Mouse (Mus musculus): ENCODE results near the gene Plagl1.

Gene Plagl1

GRCm38 (mm10) chr10:13082459-13082858 is 22.2 kb downstream of the Plagl1 start:
- DNase-seq (ENCODE audit: low spot score in 2 of 2), result peak in 1 of 2 experiments; percentile 49

GRCm38 (mm10) chr10:13090596-13091424 is 30.5 kb downstream of the Plagl1 start:
- DNase-seq (ENCODE audit: low spot score in 2 of 2), result peak; percentile 32 to 69

- no peak for DNase-seq (ENCODE audit: low spot score in 2 of 2)
Measured at GRCm38 (mm10) chr10:13092996-13093395, 32.7 kb downstream of the Plagl1 start.

- no peak for DNase-seq (ENCODE audit: low spot score in 2 of 2)
Measured at GRCm38 (mm10) chr10:13098895-13099294, 38.6 kb downstream of the Plagl1 start.

GRCm38 (mm10) chr10:13100061-13100648 is 39.9 kb downstream of the Plagl1 start:
- no peak for DNase-seq (ENCODE audit: low spot score in 2 of 2)

GRCm38 (mm10) chr10:13102360-13102759 is 42.1 kb downstream of the Plagl1 start:
- DNase-seq (ENCODE audit: low spot score in 2 of 2), result no peak

- no peak for DNase-seq (ENCODE audit: low spot score in 2 of 2)
Measured at GRCm38 (mm10) chr10:13103838-13104237, 43.5 kb downstream of the Plagl1 start.

GRCm38 (mm10) chr10:13106909-13107624 is 46.8 kb downstream of the Plagl1 start:
- DNase-seq (ENCODE audit: low spot score in 2 of 2), result no peak

- DNase-seq (ENCODE audit: low spot score in 2 of 2), result no peak
Measured at GRCm38 (mm10) chr10:13108021-13108548, 47.8 kb downstream of the Plagl1 start.

- DNase-seq (ENCODE audit: low spot score in 2 of 2), result no peak
Measured at GRCm38 (mm10) chr10:13108847-13109246, 48.5 kb downstream of the Plagl1 start.

- no peak for DNase-seq (ENCODE audit: low spot score in 2 of 2)
Measured at GRCm38 (mm10) chr10:13109781-13110180, 49.5 kb downstream of the Plagl1 start.

- DNase-seq (ENCODE audit: low spot score in 2 of 2), result no peak
Measured at GRCm38 (mm10) chr10:13112849-13113248, 52.5 kb downstream of the Plagl1 start.

GRCm38 (mm10) chr10:13113641-13114040 is 53.3 kb downstream of the Plagl1 start:
- DNase-seq (ENCODE audit: low spot score in 2 of 2), result no peak

- DNase-seq (ENCODE audit: low spot score in 2 of 2), result no peak
Measured at GRCm38 (mm10) chr10:13115030-13115429, 54.7 kb downstream of the Plagl1 start.

- no peak for DNase-seq (ENCODE audit: low spot score in 2 of 2)
Measured at GRCm38 (mm10) chr10:13116706-13117665, 56.7 kb downstream of the Plagl1 start.

GRCm38 (mm10) chr10:13118024-13118769 is 57.9 kb downstream of the Plagl1 start:
- DNase-seq (ENCODE audit: low spot score in 2 of 2), result no peak

- DNase-seq (ENCODE audit: low spot score in 2 of 2), result no peak
Measured at GRCm38 (mm10) chr10:13118770-13119102, 58.4 kb downstream of the Plagl1 start.

- DNase-seq (ENCODE audit: low spot score in 2 of 2), result no peak
Measured at GRCm38 (mm10) chr10:13119300-13119699, 59.0 kb downstream of the Plagl1 start.

GRCm38 (mm10) chr10:13125811-13126210 is 65.5 kb downstream of the Plagl1 start:
- no peak for DNase-seq (ENCODE audit: low spot score in 2 of 2)

- peak in 1 of 2 experiments; percentile 18 for DNase-seq (ENCODE audit: low spot score in 2 of 2)
Measured at GRCm38 (mm10) chr10:13127335-13127734, 67.0 kb downstream of the Plagl1 start.
